Mouse (Mus musculus): ENCODE data around the gene Zfp3. TPM values are rescaled to one million over a fixed set of nuclear protein-coding genes. Genes with fewer than 3 reads are reported as not detected.
"Not testable (repeated sequence)": the region's sequence is repeated elsewhere in the genome, so short reads cannot be mapped to it uniquely, and the experiment has no call there.

Zfp3 gene
- polyA plus RNA-seq, 1 experiment = 8.0 TPM

GRCm38 (mm10) chr11:70753146-70753545 is 10.9 kb upstream of the Zfp3 start:
- TF ChIP-seq POLR2A (IDR thresholded peaks at IDR 0.05; ENCODE audit: extremely low read depth, insufficient read depth, low read length) = no peak
- TF ChIP-seq CTCF (IDR thresholded peaks at IDR 0.05; ENCODE audit: extremely low read depth, insufficient read depth, low read length) = no peak
- Histone ChIP-seq H3K4me1 (ENCODE audit: control insufficient read depth, insufficient read depth, low read length) (no peaks in the 10 kb centered on the region; the same call in 1 of the 2 replicates), H3K27ac (ENCODE audit: insufficient read depth, low read length) (no peak overlapping the region), H3K4me3 (ENCODE audit: insufficient read depth, low read length) (no peak overlapping the region)

DNA sequence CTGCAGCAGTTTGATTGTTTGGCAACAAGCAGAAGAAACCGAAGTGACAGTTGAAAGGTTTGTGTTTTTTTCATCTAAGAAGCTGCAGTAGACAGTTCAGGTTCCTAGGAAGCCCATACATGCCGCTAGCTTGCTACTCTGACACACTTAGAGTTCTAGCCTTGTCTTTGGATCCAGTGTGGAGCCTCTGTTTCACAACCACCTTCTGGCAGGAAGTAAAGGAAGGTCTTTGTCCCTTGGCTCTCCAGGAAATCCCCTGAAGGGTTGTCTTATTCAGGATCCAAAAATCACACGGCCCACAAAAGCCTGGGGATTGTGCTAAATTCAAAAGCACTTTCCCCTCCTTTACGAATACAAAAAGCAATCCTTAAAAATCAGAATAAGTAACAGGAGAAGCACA is 9.5 kb upstream of the Zfp3 start:
- no peak overlapping the region for H3K4me3 ChIP-seq (ENCODE audit: insufficient read depth, low read length)
- H3K4me1 ChIP-seq (ENCODE audit: control insufficient read depth, insufficient read depth, low read length) = no peaks in the 10 kb centered on the region; the same call in 1 of the 2 replicates
- TF ChIP-seq CTCF (IDR thresholded peaks at IDR 0.05; ENCODE audit: extremely low read depth, insufficient read depth, low read length) (no peak), POLR2A (IDR thresholded peaks at IDR 0.05; ENCODE audit: extremely low read depth, insufficient read depth, low read length) (no peak)
- no peak overlapping the region for H3K27ac ChIP-seq (ENCODE audit: insufficient read depth, low read length)

- TF ChIP-seq CTCF (IDR thresholded peaks at IDR 0.05; ENCODE audit: extremely low read depth, insufficient read depth, low read length) = no peak
- no peak for TF ChIP-seq POLR2A (IDR thresholded peaks at IDR 0.05; ENCODE audit: extremely low read depth, insufficient read depth, low read length)
- no peak overlapping the region for H3K27ac ChIP-seq (ENCODE audit: insufficient read depth, low read length)
- no peaks in the 10 kb centered on the region; the same call in 1 of the 2 replicates for H3K4me1 ChIP-seq (ENCODE audit: control insufficient read depth, insufficient read depth, low read length)
- no peak overlapping the region for H3K4me3 ChIP-seq (ENCODE audit: insufficient read depth, low read length)
Measured at GRCm38 (mm10) chr11:70754958-70755357, 9.1 kb upstream of the Zfp3 start.

DNA sequence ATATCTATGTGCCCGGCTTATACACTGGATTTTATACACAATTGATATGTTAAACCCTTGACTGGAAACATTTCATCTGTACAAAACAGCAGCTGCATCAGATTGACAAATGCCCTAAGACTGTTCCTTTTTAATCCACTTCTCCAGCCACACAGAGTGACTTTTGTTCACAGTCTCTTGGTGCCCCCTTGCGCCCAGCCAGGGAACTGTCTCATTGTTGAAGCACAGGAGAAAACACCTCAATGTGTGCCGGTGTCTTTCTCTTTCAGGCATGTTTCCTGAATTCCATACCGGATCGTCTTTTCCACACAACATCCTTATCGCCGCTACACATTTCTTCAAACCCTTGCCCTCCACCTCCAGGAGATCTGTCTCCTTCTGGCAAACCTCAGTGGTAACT is 8.4 kb upstream of the Zfp3 start:
- Histone ChIP-seq H3K27ac (ENCODE audit: insufficient read depth, low read length) (no peak overlapping the region), H3K4me3 (ENCODE audit: insufficient read depth, low read length) (no peak overlapping the region), H3K4me1 (ENCODE audit: control insufficient read depth, insufficient read depth, low read length) (no peaks in the 10 kb centered on the region; the same call in 1 of the 2 replicates)
- peak; percentile 99 for TF ChIP-seq CTCF (IDR thresholded peaks at IDR 0.05; ENCODE audit: extremely low read depth, insufficient read depth, low read length)
- TF ChIP-seq POLR2A (IDR thresholded peaks at IDR 0.05; ENCODE audit: extremely low read depth, insufficient read depth, low read length) = no peak

DNA sequence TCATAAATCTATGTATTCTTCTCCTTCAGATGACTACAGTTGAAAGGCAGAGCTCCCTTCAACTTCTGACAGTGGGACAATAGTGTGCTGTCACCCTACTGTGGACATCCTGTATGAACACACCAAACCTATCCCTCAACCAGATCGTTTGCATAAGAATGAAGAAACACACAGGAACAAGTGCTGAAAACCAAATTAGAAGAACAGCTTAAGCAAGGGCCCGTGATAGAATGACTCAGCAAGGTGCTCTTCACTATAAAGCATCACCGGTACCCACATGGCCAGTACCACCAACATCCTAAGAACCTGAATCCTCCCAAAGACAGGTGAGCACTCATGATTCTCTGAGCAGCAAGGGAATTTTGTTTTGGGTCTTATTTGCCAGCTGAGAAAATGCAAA is 3.6 kb upstream of the Zfp3 start:
- H3K27ac ChIP-seq (ENCODE audit: insufficient read depth, low read length); H3K4me1 ChIP-seq (ENCODE audit: control insufficient read depth, insufficient read depth, low read length); H3K4me3 ChIP-seq (ENCODE audit: insufficient read depth, low read length): not testable (repeated sequence)

GRCm38 (mm10) chr11:70762641-70763040 is 1.4 kb upstream of the Zfp3 start:
- H3K27ac ChIP-seq (ENCODE audit: insufficient read depth, low read length) = no peak overlapping the region
- peaks cover 3% of the 10 kb centered on the region; the same call in 1 of the 2 replicates for H3K4me1 ChIP-seq (ENCODE audit: control insufficient read depth, insufficient read depth, low read length)
- H3K4me3 ChIP-seq (ENCODE audit: insufficient read depth, low read length) = no peak overlapping the region
- TF ChIP-seq CTCF (IDR thresholded peaks at IDR 0.05; ENCODE audit: extremely low read depth, insufficient read depth, low read length) = no peak
- TF ChIP-seq POLR2A (IDR thresholded peaks at IDR 0.05; ENCODE audit: extremely low read depth, insufficient read depth, low read length) = no peak

GRCm38 (mm10) chr11:70763582-70763935 is 450 bp upstream of the Zfp3 start:
- Histone ChIP-seq H3K27ac (ENCODE audit: insufficient read depth, low read length) (peak overlapping the region; percentile 55), H3K4me1 (ENCODE audit: control insufficient read depth, insufficient read depth, low read length) (peaks cover 3% of the 10 kb centered on the region; the same call in 1 of the 2 replicates), H3K4me3 (ENCODE audit: insufficient read depth, low read length) (peak overlapping the region; percentile 81)
- no peak for TF ChIP-seq CTCF (IDR thresholded peaks at IDR 0.05; ENCODE audit: extremely low read depth, insufficient read depth, low read length)
- TF ChIP-seq POLR2A (IDR thresholded peaks at IDR 0.05; ENCODE audit: extremely low read depth, insufficient read depth, low read length) = no peak

DNA sequence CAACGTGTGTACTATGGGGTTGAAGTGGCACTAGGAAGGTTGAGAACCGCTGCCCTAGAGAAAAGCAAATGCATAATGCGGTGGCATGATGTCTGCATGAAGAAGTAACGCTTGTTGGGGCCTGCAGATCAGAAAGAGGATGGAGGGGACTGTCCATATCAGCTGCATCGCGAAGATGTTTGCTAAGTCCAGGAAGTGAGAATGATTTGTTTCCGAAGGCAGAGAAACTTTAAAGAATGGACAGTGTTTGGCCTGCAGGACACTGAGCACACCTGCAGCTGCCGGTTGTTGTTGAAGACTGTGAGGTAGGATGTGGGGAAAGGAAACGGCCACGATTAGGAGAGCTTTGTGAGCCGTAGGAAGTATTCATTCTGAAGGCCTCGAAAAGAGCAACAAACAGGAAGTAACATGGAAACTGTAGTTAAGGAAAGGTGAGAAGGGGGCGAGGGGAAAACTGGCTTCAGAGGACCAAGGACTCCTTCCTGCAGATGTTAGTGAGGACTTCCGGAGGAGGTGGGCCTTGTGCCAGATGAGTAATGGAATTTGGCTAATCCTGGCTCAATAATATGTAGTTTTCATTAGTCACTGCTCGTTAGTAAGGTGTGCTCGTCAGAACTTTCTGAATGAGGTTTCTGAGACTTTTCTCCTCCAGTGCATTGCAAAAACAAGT is 1.9 kb downstream of the Zfp3 start:
- H3K27ac ChIP-seq (ENCODE audit: insufficient read depth, low read length) = no peak overlapping the region
- no peak for TF ChIP-seq POLR2A (IDR thresholded peaks at IDR 0.05; ENCODE audit: extremely low read depth, insufficient read depth, low read length)
- no peak for TF ChIP-seq CTCF (IDR thresholded peaks at IDR 0.05; ENCODE audit: extremely low read depth, insufficient read depth, low read length)
- peaks cover 3% of the 10 kb centered on the region; the same call in 1 of the 2 replicates for H3K4me1 ChIP-seq (ENCODE audit: control insufficient read depth, insufficient read depth, low read length)
- no peak overlapping the region for H3K4me3 ChIP-seq (ENCODE audit: insufficient read depth, low read length)

- TF ChIP-seq POLR2A (IDR thresholded peaks at IDR 0.05; ENCODE audit: extremely low read depth, insufficient read depth, low read length) = no peak
- TF ChIP-seq CTCF (IDR thresholded peaks at IDR 0.05; ENCODE audit: extremely low read depth, insufficient read depth, low read length) = no peak
- H3K27ac ChIP-seq (ENCODE audit: insufficient read depth, low read length) = no peak overlapping the region
- H3K4me3 ChIP-seq (ENCODE audit: insufficient read depth, low read length) = no peak overlapping the region
- peaks cover 1% of the 10 kb centered on the region; the same call in 1 of the 2 replicates for H3K4me1 ChIP-seq (ENCODE audit: control insufficient read depth, insufficient read depth, low read length)
Measured at GRCm38 (mm10) chr11:70770804-70771203, 6.8 kb downstream of the Zfp3 start.

DNA sequence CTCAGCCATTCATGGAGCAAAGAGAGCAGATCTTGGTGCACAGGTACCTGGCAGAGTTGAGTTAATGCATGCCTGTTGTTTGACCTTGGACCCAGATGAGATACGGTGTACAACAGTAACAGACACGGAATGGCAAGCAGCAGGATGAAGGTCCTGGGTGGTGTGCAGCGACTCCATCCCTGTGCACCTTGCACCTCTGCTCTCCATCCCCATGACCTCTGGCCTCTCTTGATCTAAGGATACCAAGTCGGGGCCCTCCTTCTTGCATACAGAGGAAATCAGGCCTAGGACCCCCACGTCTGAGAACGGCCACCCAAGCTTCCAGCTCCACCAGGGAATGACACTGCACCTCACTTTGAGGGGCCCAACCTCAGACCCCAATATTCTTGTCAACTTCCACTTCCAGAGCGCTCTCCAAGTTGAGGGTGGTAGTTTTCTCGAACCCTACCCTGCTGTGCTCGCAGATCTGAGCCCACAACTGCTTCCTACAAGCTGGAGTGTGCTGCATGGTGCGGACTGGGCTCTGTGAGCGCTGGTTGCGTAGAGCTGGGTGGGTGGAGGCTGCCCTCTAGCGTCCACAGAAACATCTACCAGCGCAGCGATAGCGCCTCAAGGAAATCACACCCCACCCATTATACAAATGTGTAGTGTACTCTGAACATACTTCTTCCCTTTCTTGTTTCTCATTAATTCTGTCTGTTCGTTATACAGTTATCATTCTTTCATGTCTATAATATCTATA is 13.0 kb downstream of the Zfp3 start:
- no peaks in the 10 kb centered on the region for H3K4me1 ChIP-seq (ENCODE audit: control insufficient read depth, insufficient read depth, low read length)
- no peak overlapping the region for H3K27ac ChIP-seq (ENCODE audit: insufficient read depth, low read length)
- peak; percentile 87 for TF ChIP-seq CTCF (IDR thresholded peaks at IDR 0.05; ENCODE audit: extremely low read depth, insufficient read depth, low read length)
- TF ChIP-seq POLR2A (IDR thresholded peaks at IDR 0.05; ENCODE audit: extremely low read depth, insufficient read depth, low read length) = no peak
- no peak overlapping the region for H3K4me3 ChIP-seq (ENCODE audit: insufficient read depth, low read length)

Data from cortical plate, adult 2 months (tissue).